Mouse (Mus musculus): ENCODE measurements around the gene Serpinh1. TPM values are rescaled to one million over a fixed set of nuclear protein-coding genes. Genes with fewer than 3 reads are reported as not detected.

The Serpinh1 gene
- polyA plus RNA-seq, 1 experiment: 0.09 TPM

DNA sequence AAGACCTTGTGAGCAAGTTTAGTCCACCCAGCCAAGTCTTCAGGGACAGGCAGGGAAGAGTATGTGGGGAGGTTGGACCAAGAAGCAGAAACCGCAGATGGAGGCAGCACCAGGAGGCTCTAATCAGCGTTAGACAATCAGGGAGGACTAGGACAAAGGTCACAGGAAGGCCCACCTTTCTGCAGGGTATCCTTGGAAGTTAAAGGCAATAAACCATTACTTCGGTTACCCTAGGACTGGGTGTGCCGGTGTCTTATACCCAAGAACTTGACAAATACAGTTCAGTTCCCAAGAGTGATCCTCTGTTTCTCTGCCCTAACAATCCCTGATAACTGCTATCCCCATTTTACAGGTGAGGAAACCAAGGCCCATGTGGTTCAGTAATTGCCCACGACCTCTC, 23.0 kb downstream of the Serpinh1 start:
- Histone ChIP-seq H3K4me1 (peaks cover 7% of the 10 kb centered on the region), H3K27me3 (replicated peaks) (peaks cover 66% of the 10 kb centered on the region), H3K36me3 (replicated peaks; ENCODE audit: low read length) (no peaks in the 10 kb centered on the region), H3K4me3 (replicated peaks) (no peak overlapping the region), H3K9me3 (no peaks in the 10 kb centered on the region)
- TF ChIP-seq FLI1 (IDR thresholded peaks at IDR 0.05; ENCODE audit: low read length) (no peak), GATA1 (IDR thresholded peaks at IDR 0.05; ENCODE audit: borderline replicate concordance, low read length) (no peak)

- Histone ChIP-seq H3K36me3 (replicated peaks; ENCODE audit: low read length) (no peaks in the 10 kb centered on the region), H3K4me1 (peaks cover 7% of the 10 kb centered on the region), H3K27me3 (replicated peaks) (peaks cover 69% of the 10 kb centered on the region), H3K9me3 (no peaks in the 10 kb centered on the region), H3K4me3 (replicated peaks) (no peak overlapping the region)
- TF ChIP-seq GATA1 (IDR thresholded peaks at IDR 0.05; ENCODE audit: borderline replicate concordance, low read length) (no peak), FLI1 (IDR thresholded peaks at IDR 0.05; ENCODE audit: low read length) (no peak)
Observed at GRCm38 (mm10) chr7:99328847-99329246, 24.2 kb downstream of the Serpinh1 start.

GRCm38 (mm10) chr7:99326128-99326527, 26.9 kb downstream of the Serpinh1 start:
- H3K4me1 ChIP-seq: no peaks in the 10 kb centered on the region
- peaks cover 90% of the 10 kb centered on the region for H3K27me3 ChIP-seq (replicated peaks)
- no peak overlapping the region for H3K4me3 ChIP-seq (replicated peaks)
- TF ChIP-seq GATA1 (IDR thresholded peaks at IDR 0.05; ENCODE audit: borderline replicate concordance, low read length) (no peak), FLI1 (IDR thresholded peaks at IDR 0.05; ENCODE audit: low read length) (no peak)
- no peaks in the 10 kb centered on the region for H3K36me3 ChIP-seq (replicated peaks; ENCODE audit: low read length)
- H3K9me3 ChIP-seq: no peaks in the 10 kb centered on the region

- H3K4me3 ChIP-seq (replicated peaks): no peak overlapping the region
- no peak for TF ChIP-seq FLI1 (IDR thresholded peaks at IDR 0.05; ENCODE audit: low read length)
- no peak for TF ChIP-seq GATA1 (IDR thresholded peaks at IDR 0.05; ENCODE audit: borderline replicate concordance, low read length)
- no peaks in the 10 kb centered on the region for H3K9me3 ChIP-seq
- no peaks in the 10 kb centered on the region for H3K4me1 ChIP-seq
- peaks cover 90% of the 10 kb centered on the region for H3K27me3 ChIP-seq (replicated peaks)
- H3K36me3 ChIP-seq (replicated peaks; ENCODE audit: low read length): no peaks in the 10 kb centered on the region
Observed at GRCm38 (mm10) chr7:99324810-99325209, 28.2 kb downstream of the Serpinh1 start.

GRCm38 (mm10) chr7:99323321-99323700, 29.7 kb downstream of the Serpinh1 start:
- no peaks in the 10 kb centered on the region for H3K9me3 ChIP-seq
- H3K36me3 ChIP-seq (replicated peaks; ENCODE audit: low read length): no peaks in the 10 kb centered on the region
- H3K4me1 ChIP-seq: no peaks in the 10 kb centered on the region
- H3K4me3 ChIP-seq (replicated peaks): no peak overlapping the region
- TF ChIP-seq FLI1 (IDR thresholded peaks at IDR 0.05; ENCODE audit: low read length) (no peak), GATA1 (IDR thresholded peaks at IDR 0.05; ENCODE audit: borderline replicate concordance, low read length) (no peak)
- peaks cover 94% of the 10 kb centered on the region for H3K27me3 ChIP-seq (replicated peaks)

DNA sequence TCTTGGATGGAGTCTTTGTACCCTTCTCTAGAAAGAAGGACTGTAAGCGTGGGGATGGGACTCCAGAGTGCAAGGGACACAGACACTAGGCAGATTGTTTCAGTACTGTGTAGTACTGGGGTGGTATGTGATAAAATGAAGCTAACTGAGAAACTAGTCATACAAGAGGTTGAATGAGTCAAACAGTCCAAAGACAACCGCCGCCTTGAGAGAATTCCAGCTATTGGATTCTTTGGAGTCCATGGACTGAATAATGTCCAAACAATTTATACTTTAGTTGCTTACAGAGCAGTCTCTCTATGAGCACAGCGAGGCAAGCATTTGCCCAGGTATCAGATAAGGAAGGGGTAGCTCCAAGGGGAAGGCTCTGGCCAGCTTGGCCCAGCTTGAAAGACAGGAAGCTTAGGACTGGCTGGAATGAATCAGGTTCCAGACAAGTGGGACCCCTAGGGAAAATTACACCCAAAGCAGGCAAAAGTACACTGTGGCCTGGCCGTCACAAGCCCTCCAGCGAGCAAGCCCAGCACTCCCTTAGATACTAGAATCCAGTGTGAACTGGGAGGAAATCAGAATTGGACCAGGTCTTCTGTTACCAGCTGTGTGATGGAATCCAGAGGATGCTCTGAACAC, 30.2 kb downstream of the Serpinh1 start:
- no peaks in the 10 kb centered on the region for H3K36me3 ChIP-seq (replicated peaks; ENCODE audit: low read length)
- H3K9me3 ChIP-seq: no peaks in the 10 kb centered on the region
- peaks cover 94% of the 10 kb centered on the region for H3K27me3 ChIP-seq (replicated peaks)
- no peak for TF ChIP-seq FLI1 (IDR thresholded peaks at IDR 0.05; ENCODE audit: low read length)
- no peak for TF ChIP-seq GATA1 (IDR thresholded peaks at IDR 0.05; ENCODE audit: borderline replicate concordance, low read length)
- H3K4me1 ChIP-seq: no peaks in the 10 kb centered on the region
- no peak overlapping the region for H3K4me3 ChIP-seq (replicated peaks)

DNA sequence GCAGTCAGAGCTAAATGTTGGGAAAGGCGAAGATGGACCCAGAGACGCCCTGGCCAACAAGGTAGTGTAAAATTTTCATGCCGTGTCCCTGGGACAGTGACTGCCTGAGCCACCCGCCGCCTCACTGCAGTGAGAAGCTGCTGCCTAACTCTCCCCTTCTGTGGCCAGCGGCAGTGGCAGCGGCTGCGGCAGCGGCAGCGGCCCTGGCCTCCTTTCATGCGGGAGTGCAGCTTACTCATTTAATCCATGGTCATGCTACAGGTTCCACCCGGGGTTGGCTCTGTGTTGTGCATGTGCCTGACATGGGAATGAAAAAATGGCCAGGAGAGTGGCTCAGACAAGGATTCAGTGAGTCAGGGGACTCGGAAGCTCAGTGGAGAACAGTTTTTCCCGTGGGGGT, 32.5 kb downstream of the Serpinh1 start:
- Histone ChIP-seq H3K27me3 (replicated peaks) (peaks cover 94% of the 10 kb centered on the region), H3K4me1 (no peaks in the 10 kb centered on the region), H3K36me3 (replicated peaks; ENCODE audit: low read length) (no peaks in the 10 kb centered on the region), H3K9me3 (no peaks in the 10 kb centered on the region), H3K4me3 (replicated peaks) (no peak overlapping the region)
- TF ChIP-seq GATA1 (IDR thresholded peaks at IDR 0.05; ENCODE audit: borderline replicate concordance, low read length): no peak
- no peak for TF ChIP-seq FLI1 (IDR thresholded peaks at IDR 0.05; ENCODE audit: low read length)

DNA sequence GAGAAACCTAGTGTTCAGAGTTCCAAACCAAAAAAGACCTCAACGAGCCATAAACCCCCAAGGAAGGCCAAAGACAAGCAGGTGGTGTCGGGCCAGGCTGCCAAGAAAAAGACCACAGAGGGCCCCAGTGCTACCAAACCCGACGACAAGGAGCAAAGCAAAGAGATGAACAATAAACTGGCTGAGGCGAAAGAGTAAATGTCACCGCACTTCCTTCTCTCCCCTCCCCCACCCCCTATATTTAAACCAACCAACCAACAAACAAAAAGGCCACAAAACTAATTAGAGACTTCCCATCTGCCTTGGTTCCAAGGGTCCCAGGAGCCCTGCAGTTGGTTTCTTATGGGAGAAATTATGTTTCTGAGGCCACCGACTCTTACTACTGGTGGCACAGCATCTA, 35.6 kb downstream of the Serpinh1 start:
- H3K4me1 ChIP-seq: no peaks in the 10 kb centered on the region; the same call in 1 of the 2 replicates
- H3K36me3 ChIP-seq (replicated peaks; ENCODE audit: low read length): no peaks in the 10 kb centered on the region
- peaks cover 96% of the 10 kb centered on the region for H3K27me3 ChIP-seq (replicated peaks)
- H3K4me3 ChIP-seq (replicated peaks): no peak overlapping the region
- H3K9me3 ChIP-seq: no peaks in the 10 kb centered on the region
- no peak for TF ChIP-seq GATA1 (IDR thresholded peaks at IDR 0.05; ENCODE audit: borderline replicate concordance, low read length)
- no peak for TF ChIP-seq FLI1 (IDR thresholded peaks at IDR 0.05; ENCODE audit: low read length)

GRCm38 (mm10) chr7:99316207-99316606, 36.8 kb downstream of the Serpinh1 start:
- Histone ChIP-seq H3K4me3 (replicated peaks) (no peak overlapping the region), H3K9me3 (no peaks in the 10 kb centered on the region), H3K36me3 (replicated peaks; ENCODE audit: low read length) (no peaks in the 10 kb centered on the region)

DNA sequence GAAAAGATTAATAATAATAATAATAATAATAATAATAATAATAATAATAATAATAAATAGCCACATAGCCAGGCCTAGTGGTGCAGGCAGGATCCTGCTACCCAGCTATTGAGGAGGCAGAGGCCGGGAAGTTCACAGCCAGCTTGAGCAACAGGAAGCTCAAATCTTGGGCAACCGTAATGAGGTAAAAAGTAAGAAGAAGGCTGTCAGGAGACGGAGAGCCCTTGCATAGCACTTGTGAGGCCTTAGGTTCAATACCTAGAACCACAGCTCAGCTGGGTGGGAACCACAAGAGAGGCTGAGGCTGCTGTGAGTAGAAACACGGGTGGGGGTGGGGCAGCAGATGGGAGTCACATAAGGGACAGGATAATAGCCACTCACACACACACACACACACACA, 38.5 kb downstream of the Serpinh1 start:
- H3K27me3 ChIP-seq (replicated peaks): peaks cover 89% of the 10 kb centered on the region
- TF ChIP-seq GATA1 (IDR thresholded peaks at IDR 0.05; ENCODE audit: borderline replicate concordance, low read length): no peak
- TF ChIP-seq FLI1 (IDR thresholded peaks at IDR 0.05; ENCODE audit: low read length): no peak
- no peak overlapping the region for H3K4me3 ChIP-seq (replicated peaks)
- no peaks in the 10 kb centered on the region for H3K9me3 ChIP-seq
- no peaks in the 10 kb centered on the region for H3K36me3 ChIP-seq (replicated peaks; ENCODE audit: low read length)
- H3K4me1 ChIP-seq: peaks cover 12% of the 10 kb centered on the region

More at GRCm38 (mm10) chr7:99316207-99316606, 36.8 kb downstream of the Serpinh1 start:
- Histone ChIP-seq H3K4me1 (peaks cover 12% of the 10 kb centered on the region), H3K27me3 (replicated peaks) (peaks cover 96% of the 10 kb centered on the region)
- TF ChIP-seq FLI1 (IDR thresholded peaks at IDR 0.05; ENCODE audit: low read length) (no peak), GATA1 (IDR thresholded peaks at IDR 0.05; ENCODE audit: borderline replicate concordance, low read length) (no peak)

All from megakaryocyte, embryonic 14.5 days (primary cell).